Mouse (Mus musculus) heart, postnatal 0 days (tissue): ENCODE results near the gene Hapln4. TPM values are rescaled to one million over a fixed set of nuclear protein-coding genes. Genes with fewer than 3 reads are reported as not detected.

ENCODE experiments used
- ATAC-seq: fragments of 200-750 bp; cut with Nextera tagmentation; 2 replicates; pipeline ENCODE4 v1.8.0; 2017; ENCODE audit warnings: low read depth, moderate number of reproducible peaks, moderate library complexity; ENCODE audit not compliant: insufficient read depth
- DNase-seq: peaks from one replicate; pipeline ENCODE4 v3.0.0-alpha.2; 2016; ENCODE audit warnings: low spot score
- H3K27ac ChIP-seq: fragments of 300-500 bp; sonication (generic); 2 replicates; pipeline ENCODE4 v1.5.1; 2014; ENCODE audit warnings: low read depth, mild to moderate bottlenecking
- H3K27me3 ChIP-seq: fragments of 300-500 bp; sonication (generic); 2 replicates; pipeline ENCODE4 v1.6.1; 2014; ENCODE audit warnings: low read length, mixed read lengths; ENCODE audit not compliant: control insufficient read depth, insufficient read depth
- H3K36me3 ChIP-seq: fragments of 300-500 bp; sonication (generic); replicated peaks from 2 replicates; pipeline ENCODE4 v1.6.1; 2014; ENCODE audit warnings: low read length, mixed read lengths; ENCODE audit not compliant: control insufficient read depth, insufficient read depth
- H3K4me1 ChIP-seq: fragments of 300-500 bp; sonication (generic); 2 replicates; pipeline ENCODE4 v1.6.1; 2014; ENCODE audit warnings: antibody characterized with exemption; ENCODE audit not compliant: control insufficient read depth, insufficient read depth
- H3K4me2 ChIP-seq: fragments of 300-500 bp; sonication (generic); 2 replicates; pipeline ENCODE4 v1.6.1; 2014; ENCODE audit warnings: low read depth, mild to moderate bottlenecking, low read length, moderate library complexity
- H3K4me3 ChIP-seq: fragments of 300-500 bp; sonication (generic); 2 replicates; pipeline ENCODE4 v1.5.1; 2014; ENCODE audit warnings: low read depth, low read length
- H3K9ac ChIP-seq: fragments of 300-500 bp; sonication (generic); replicated peaks from 2 replicates; pipeline ENCODE4 v1.6.1; 2014; ENCODE audit warnings: low read depth, low read length, mixed read lengths
- H3K9me3 ChIP-seq: fragments of 300-500 bp; sonication (generic); replicated peaks from 2 replicates; pipeline ENCODE4 v1.6.1; 2016; ENCODE audit warnings: low read length; ENCODE audit not compliant: control insufficient read depth
- CTCF ChIP-seq: IDR thresholded peaks from 2 replicates; pipeline ENCODE4 v1.5.1; 2016; ENCODE audit warnings: antibody characterized with exemption, control low read depth, low read depth
- EP300 ChIP-seq: IDR thresholded peaks from 2 replicates; pipeline ENCODE4 v1.6.1; 2016; ENCODE audit warnings: antibody characterized with exemption, low read depth
- WGBS: fragments of 180-500 bp; shearing (Covaris S2); extraction: QIAGEN DNeasy Blood & Tissue Kit; methylation state at CpG from one replicate; pipeline ENCODE4 v1.1.7; 2014; 5-methylcytosine and 5-hydroxymethylcytosine counted together
- polyA plus RNA-seq: library from polyadenylated mRNA; unstranded; fragments of >200 nt; fragmentation: Nextera tagmentation; extraction: Ambion mirVana; gene quantifications from 2 replicates; pipeline ENCODE4 v1.2.1, GENCODE M21; 2015
- total RNA-seq: library from RNA; depleted of rRNA; stranded (reverse); fragments of >200 nt; gene quantifications from 2 replicates; pipeline ENCODE4 v1.2.3, GENCODE M21; 2014; ENCODE audit warnings: low replicate concordance; rRNA removed

The Hapln4 gene
- not detected in 2 replicates for total RNA-seq
- not detected in 2 replicates for polyA plus RNA-seq

DNA sequence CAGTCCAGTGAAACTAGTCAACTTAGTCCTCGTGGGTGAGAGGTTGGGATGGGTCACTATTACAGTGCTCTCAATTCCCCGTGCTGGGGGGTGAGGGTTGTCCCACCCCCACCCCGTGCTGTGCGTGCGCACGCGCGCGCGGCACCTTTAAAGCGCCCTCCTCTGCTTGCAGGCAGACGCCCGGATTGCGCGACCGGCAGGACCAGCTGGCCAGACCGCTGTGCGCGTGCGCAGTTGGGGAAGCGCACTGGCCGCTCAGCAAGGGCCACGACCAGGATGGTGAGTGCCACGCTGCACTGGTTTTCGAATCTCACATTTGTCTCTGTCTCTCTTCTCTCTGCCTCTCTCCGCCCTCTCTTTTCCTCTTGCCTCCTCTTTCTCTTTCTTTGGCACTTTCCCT, at the start of gene Hapln4:
Gene Hapln4, plus strand, starts transcription at position 173 of the 400 bp plus-strand sequence.
- 0 out of 2 replicates have a peak, but pooled peaks have one; percentile 47 for ATAC-seq
- Histone ChIP-seq H3K9ac (no peak within 1 kb of the TSS), H3K27ac (no peak within 1 kb of the TSS), H3K4me1 (peaks cover 10% of the 10 kb centered on the region; the same call in 1 of the 2 replicates), H3K36me3 (no peaks in the 10 kb centered on the region), H3K4me2 (peak within 1 kb of the TSS; percentile 75), H3K27me3 (peaks cover 61% of the 10 kb centered on the region), H3K4me3 (peak within 1 kb of the TSS; percentile 43), H3K9me3 (no peaks in the 10 kb centered on the region)
- no peak for TF ChIP-seq EP300
- TF ChIP-seq CTCF: no peak
- WGBS: 1% methylated on average over 26 of the region's 26 CpGs
- peak; percentile 11 for DNase-seq

DNA sequence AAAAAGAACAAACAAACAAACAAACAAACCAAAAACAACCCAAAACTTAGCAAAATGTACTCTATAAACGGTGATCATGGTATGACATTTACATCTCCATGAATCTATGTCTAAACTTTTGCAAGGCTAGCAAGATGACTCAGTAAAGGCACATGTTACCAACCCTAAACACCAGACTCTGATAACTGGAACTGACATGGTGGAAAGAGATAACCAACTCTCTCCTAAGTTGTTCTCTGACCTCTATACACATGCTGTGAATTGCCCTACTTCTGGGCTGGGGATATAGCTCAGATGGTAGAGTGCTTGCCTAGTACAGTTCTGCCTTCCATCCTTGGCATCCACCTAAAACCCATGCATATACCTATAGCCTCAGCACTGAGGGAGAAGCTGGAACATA, 45.3 kb upstream of the Hapln4 start:
- Histone ChIP-seq H3K4me1 (peaks cover 12% of the 10 kb centered on the region; the same call in 1 of the 2 replicates), H3K4me3 (no peak overlapping the region), H3K27me3 (no peaks in the 10 kb centered on the region), H3K27ac (no peak overlapping the region), H3K4me2 (no peak overlapping the region), H3K36me3 (peaks cover 3% of the 10 kb centered on the region; the same call in 1 of the 2 replicates), H3K9ac (no peak overlapping the region), H3K9me3 (no peaks in the 10 kb centered on the region)
- DNase-seq (no peak), ATAC-seq (no peak)
- WGBS: 89% methylated on average over 1 of the region's 1 CpGs
- TF ChIP-seq CTCF (no peak), EP300 (no peak)

DNA sequence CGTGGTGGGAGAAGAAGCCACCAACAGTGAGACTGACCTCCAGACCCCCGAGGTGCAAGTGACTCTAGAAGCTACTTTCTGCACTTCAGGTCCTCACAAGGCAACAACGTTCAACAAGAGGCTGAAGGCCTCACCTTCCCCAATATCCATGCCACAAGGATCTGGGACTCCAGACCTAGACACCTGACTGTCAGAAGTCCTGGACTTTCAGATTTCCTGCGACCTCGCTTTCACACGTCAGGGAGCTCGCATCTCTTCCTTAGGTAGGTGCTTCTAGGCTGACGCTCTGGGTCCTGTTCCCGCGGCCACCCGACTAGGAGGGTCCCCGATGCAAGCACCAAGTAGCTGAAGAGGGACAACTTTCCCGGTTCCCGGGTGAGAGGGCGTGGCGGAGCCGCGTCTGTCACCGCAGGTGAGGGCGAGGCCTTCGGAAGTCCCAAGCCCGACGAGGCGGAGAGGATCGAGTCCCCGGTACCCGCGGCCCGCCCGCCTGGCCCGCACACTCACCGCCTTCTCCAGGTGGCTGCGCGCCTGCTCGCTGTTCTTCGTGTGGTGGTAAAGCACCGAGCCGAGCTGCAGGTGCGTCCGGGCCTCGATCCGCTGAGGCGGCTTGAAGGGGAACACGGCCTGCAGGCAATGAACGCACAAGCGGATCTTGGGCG, 41.2 kb upstream of the Hapln4 start:
- TF ChIP-seq CTCF (no peak), EP300 (no peak)
- Histone ChIP-seq H3K27ac (peak overlapping the region; percentile 69), H3K9ac (peak overlapping the region; percentile 96), H3K4me3 (peak overlapping the region; percentile 92), H3K4me1 (peaks cover 22% of the 10 kb centered on the region), H3K36me3 (no peaks in the 10 kb centered on the region), H3K9me3 (no peaks in the 10 kb centered on the region), H3K27me3 (no peaks in the 10 kb centered on the region), H3K4me2 (peak overlapping the region; percentile 98)
- ATAC-seq: peak; percentile 21; the same call in 1 of the 2 replicates
- 2% methylated on average over 47 of the region's 47 CpGs for WGBS
- no peak for DNase-seq

DNA sequence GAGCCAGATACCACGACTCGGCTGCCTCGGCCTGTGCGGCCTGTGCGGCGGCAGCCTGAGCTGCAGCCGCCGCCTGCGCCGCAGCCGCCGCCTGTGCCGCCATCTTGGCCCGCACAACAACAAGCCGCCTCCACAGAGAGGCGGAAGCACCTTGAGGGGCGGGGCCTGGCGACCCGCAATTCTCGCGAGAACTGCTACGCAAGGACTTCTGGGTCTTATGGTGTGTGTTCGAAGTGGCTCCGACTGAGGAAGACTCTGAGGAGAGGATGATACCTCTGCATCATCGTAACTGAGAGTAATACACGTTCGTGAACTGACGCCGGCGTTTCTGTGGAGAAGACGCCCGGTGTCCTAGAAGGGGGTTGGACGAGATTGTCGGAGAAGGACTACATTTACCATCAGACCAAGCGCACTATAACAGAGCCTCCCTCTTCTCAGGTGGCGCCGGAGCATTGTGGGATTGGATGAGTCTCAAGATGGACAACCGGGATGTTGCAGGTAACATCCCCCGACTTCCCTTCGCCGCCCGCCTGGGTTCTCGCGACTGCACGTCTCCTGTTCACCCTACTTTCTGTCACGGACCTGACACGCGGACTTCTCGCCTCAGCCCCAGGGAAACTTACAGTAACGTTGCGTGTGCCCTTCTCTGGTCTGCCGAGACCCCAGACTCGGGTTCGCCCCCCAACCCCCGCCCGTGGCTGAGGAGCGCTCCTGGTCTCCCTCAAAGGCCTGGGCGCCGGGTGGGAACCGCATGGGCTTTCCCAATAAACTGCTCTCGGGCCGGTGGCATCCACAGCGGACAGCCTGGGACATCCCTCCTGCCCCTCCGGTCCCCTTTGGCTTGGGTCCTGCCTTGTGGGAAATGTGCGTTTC, 40.4 kb upstream of the Hapln4 start, which contains the start of the genes Mau2 and Sugp1:
Gene Mau2, minus strand, starts transcription at position 152 of the 873 bp plus-strand sequence.
Gene Sugp1, plus strand, starts transcription at position 231 of the 873 bp plus-strand sequence.
- H3K4me2 ChIP-seq: peak within 1 kb of the TSS; percentile 98
- no peaks in the 10 kb centered on the region for H3K9me3 ChIP-seq
- H3K36me3 ChIP-seq: no peaks in the 10 kb centered on the region
- peak within 1 kb of the TSS; percentile 92 for H3K4me3 ChIP-seq
- peak; percentile 96 for ATAC-seq
- DNase-seq: peak; percentile 94
- peak within 1 kb of the TSS; percentile 69 for H3K27ac ChIP-seq
- peak within 1 kb of the TSS; percentile 96 for H3K9ac ChIP-seq
- under 1% methylated on average over 65 of the region's 65 CpGs for WGBS
- no peak for TF ChIP-seq CTCF
- peak; percentile 64; the same call in 1 of the 2 replicates for TF ChIP-seq EP300
- peaks cover 22% of the 10 kb centered on the region for H3K4me1 ChIP-seq
- H3K27me3 ChIP-seq: no peaks in the 10 kb centered on the region

DNA sequence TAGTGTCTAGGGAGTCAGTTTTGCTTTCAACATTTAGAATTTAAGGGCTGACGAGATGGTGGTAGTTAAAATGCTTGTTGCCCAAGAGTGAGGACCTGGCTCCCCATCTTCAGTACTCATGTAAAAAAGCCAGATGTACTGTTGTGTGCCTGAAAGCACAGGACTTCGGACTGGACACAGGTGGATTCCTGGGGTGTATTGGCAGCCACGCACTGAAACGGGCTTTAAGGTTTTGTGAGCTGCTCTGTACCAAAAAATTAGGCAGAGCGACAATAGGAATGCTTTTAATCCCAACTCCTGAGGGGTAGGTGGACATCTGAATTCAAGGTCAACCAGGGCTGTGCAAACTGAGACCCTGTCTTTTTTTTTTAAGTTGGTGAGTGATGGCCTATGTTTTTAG, 39.3 kb upstream of the Hapln4 start:
- no peaks in the 10 kb centered on the region for H3K27me3 ChIP-seq
- H3K36me3 ChIP-seq: peaks cover 7% of the 10 kb centered on the region
- no peak for TF ChIP-seq CTCF
- no peak for TF ChIP-seq EP300
- H3K4me1 ChIP-seq: peaks cover 22% of the 10 kb centered on the region
- H3K9ac ChIP-seq: no peak overlapping the region
- no peak overlapping the region for H3K4me2 ChIP-seq
- 87% methylated on average over 5 of the region's 5 CpGs for WGBS
- no peak overlapping the region for H3K4me3 ChIP-seq
- no peak overlapping the region for H3K27ac ChIP-seq
- no peak for DNase-seq
- H3K9me3 ChIP-seq: no peaks in the 10 kb centered on the region
- no peak for ATAC-seq
